Mouse (Mus musculus) midbrain, embryonic 11.5 days (tissue): ENCODE data around the gene Cltrn. TPM values are rescaled to one million over a fixed set of nuclear protein-coding genes. Genes with fewer than 3 reads are reported as not detected.

ENCODE experiments used
- ATAC-seq: fragments of 200-750 bp; cut with Nextera tagmentation; 2 replicates; pipeline ENCODE4 v1.8.0; 2017; ENCODE audit warnings: moderate TSS enrichment, moderate library complexity; ENCODE audit not compliant: low FRiP score
- DNase-seq: peaks from one replicate; pipeline ENCODE4 v3.0.0; 2015; ENCODE audit warnings: low spot score; ENCODE audit errors: missing footprints
- H3K27ac ChIP-seq: fragments of 300-500 bp; sonication (generic); 2 replicates; pipeline ENCODE4 v1.5.1; 2014; ENCODE audit warnings: low read depth, low read length
- H3K27me3 ChIP-seq: fragments of 300-500 bp; sonication (generic); 2 replicates; pipeline ENCODE4 v1.6.1; 2014; ENCODE audit warnings: mild to moderate bottlenecking, low read length, moderate library complexity, mixed read lengths; ENCODE audit not compliant: control insufficient read depth, insufficient read depth
- H3K36me3 ChIP-seq: fragments of 300-500 bp; sonication (generic); 2 replicates; pipeline ENCODE4 v1.6.1; 2014; ENCODE audit warnings: mild to moderate bottlenecking, low read length, moderate library complexity, mixed read lengths; ENCODE audit not compliant: control insufficient read depth, insufficient read depth
- H3K4me1 ChIP-seq: fragments of 300-500 bp; sonication (generic); 2 replicates; pipeline ENCODE4 v1.6.1; 2014; ENCODE audit warnings: low read length; ENCODE audit not compliant: control insufficient read depth, insufficient read depth
- H3K4me2 ChIP-seq: fragments of 300-500 bp; sonication (generic); 2 replicates; pipeline ENCODE4 v1.6.1; 2014; ENCODE audit warnings: mild to moderate bottlenecking, moderate library complexity
- H3K4me3 ChIP-seq: fragments of 300-500 bp; sonication (generic); 2 replicates; pipeline ENCODE4 v1.5.1; 2014; ENCODE audit warnings: low read depth, low read length
- H3K9ac ChIP-seq: fragments of 300-500 bp; sonication (generic); 2 replicates; pipeline ENCODE4 v1.6.1; 2014; ENCODE audit warnings: low read length
- H3K9me3 ChIP-seq: fragments of 300-500 bp; sonication (generic); 2 replicates; pipeline ENCODE4 v1.6.1; 2016; ENCODE audit warnings: low read length; ENCODE audit not compliant: control insufficient read depth
- WGBS: fragments of 180-500 bp; shearing (Covaris S2); extraction: QIAGEN DNeasy Blood & Tissue Kit; methylation state at CpG from one replicate; pipeline ENCODE4 v1.1.7; 2014; 5-methylcytosine and 5-hydroxymethylcytosine counted together
- polyA plus RNA-seq: library from polyadenylated mRNA; unstranded; fragments of >200 nt; fragmentation: Nextera tagmentation; extraction: Ambion mirVana; gene quantifications from 2 replicates; pipeline ENCODE4 v1.2.1, GENCODE M21; 2014

The Cltrn gene
- polyA plus RNA-seq, 1 experiment from 2014 or later, result not detected

DNA sequence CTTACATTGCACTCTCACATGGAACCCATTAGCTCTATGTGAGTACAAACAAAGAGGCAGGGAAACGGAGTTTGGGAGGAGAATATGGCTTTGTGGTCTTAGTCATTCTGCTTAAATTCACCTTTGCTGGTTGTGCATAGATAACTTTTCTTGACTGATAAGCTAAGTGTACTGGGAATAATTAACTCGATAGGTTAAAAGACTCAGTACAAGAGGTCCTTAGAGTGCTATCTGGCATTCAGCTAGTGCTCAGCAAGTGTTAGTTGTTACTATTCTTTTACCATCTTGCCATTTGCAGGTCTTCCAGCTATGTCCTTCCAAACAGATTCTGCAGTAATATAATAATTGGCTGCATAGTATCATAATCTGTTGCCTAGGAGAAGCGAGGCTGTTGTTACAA, 22.5 kb downstream of the Cltrn start:
- no peaks in the 10 kb centered on the region for H3K36me3 ChIP-seq
- DNase-seq (no peak), ATAC-seq (no peak)
- H3K27me3 ChIP-seq, result no peaks in the 10 kb centered on the region; the same call in 1 of the 2 replicates
- no peak overlapping the region for H3K4me3 ChIP-seq
- H3K4me1 ChIP-seq, result no peaks in the 10 kb centered on the region
- H3K9ac ChIP-seq, result no peak overlapping the region
- no peaks in the 10 kb centered on the region for H3K9me3 ChIP-seq
- no peak overlapping the region for H3K27ac ChIP-seq
- H3K4me2 ChIP-seq, result no peak overlapping the region
- 76% methylated on average over 3 of the region's 3 CpGs for WGBS

DNA sequence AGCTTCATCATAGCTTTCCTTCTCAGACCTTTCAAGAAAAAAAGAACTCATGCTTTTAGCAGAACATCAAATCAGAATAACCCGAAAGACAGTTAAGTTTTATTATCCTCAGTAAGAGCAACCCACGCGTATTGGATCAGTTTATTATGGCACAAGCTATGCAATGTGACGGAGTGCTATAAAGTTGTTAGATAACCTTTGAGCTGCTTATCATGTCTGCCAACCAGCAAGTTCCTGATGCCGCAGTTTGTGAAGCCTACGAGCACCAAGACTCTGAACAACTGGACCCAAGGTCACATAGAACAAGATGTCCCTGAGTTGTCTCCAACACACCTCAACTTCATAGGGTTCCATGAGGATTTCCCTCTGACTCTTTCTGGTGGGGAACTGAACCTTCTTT, 25.1 kb downstream of the Cltrn start:
- WGBS, result 93% methylated on average over 6 of the region's 6 CpGs
- H3K27ac ChIP-seq, result no peak overlapping the region
- H3K9me3 ChIP-seq, result no peaks in the 10 kb centered on the region
- no peak overlapping the region for H3K4me2 ChIP-seq
- DNase-seq (no peak), ATAC-seq (no peak)
- H3K4me3 ChIP-seq, result no peak overlapping the region
- no peaks in the 10 kb centered on the region; the same call in 1 of the 2 replicates for H3K27me3 ChIP-seq
- no peaks in the 10 kb centered on the region for H3K36me3 ChIP-seq
- no peak overlapping the region for H3K9ac ChIP-seq
- H3K4me1 ChIP-seq, result no peaks in the 10 kb centered on the region

DNA sequence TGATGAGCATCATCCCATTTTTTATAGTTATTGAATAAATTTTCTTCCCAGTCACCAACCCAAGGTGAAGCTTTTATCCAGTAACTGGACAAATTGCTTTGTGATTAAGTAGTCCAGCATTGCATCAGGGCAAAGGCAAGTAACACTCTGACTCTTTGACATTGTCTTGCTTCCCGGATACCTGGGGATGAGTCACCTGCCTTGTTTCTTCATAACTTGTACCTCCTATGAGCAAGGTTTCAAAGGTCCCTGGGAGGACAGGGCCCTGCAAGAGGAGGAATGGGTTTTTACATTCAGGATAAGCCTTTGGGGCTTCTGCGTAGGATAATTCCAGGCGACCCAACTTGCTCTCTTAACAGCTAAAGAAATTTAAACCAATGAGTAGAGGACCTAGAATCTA, 35.3 kb downstream of the Cltrn start:
- Histone ChIP-seq H3K27ac (no peak overlapping the region), H3K36me3 (no peaks in the 10 kb centered on the region), H3K9ac (no peak overlapping the region), H3K27me3 (peaks cover 3% of the 10 kb centered on the region; the same call in 1 of the 2 replicates), H3K9me3 (no peaks in the 10 kb centered on the region), H3K4me1 (no peaks in the 10 kb centered on the region), H3K4me2 (no peak overlapping the region), H3K4me3 (no peak overlapping the region)
- 92% methylated on average over 3 of the region's 3 CpGs for WGBS
- no peak for DNase-seq
- ATAC-seq, result no peak

DNA sequence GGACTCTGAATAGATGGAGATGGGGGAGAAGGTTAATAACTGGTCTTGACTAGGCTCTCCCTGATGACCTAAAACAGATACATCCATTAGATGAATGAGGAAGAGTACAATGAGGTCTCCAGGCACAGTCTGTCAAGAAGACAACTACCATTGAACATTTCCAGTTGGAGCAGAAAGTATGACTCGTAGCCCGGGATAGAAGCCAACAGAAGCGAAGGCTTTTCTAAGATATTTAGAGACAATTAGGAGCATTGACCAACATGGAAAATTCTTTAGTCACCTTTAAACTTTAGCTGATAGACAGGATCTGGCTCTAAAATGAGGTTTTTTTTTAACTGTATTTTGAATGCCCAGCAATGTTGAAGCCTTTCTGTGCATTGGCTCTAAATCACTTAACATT, 44.9 kb downstream of the Cltrn start:
- Histone ChIP-seq H3K36me3 (no peaks in the 10 kb centered on the region), H3K4me2 (no peak overlapping the region), H3K27ac (no peak overlapping the region), H3K9ac (no peak overlapping the region), H3K9me3 (no peaks in the 10 kb centered on the region), H3K27me3 (peaks cover 4% of the 10 kb centered on the region; the same call in 1 of the 2 replicates), H3K4me1 (no peaks in the 10 kb centered on the region), H3K4me3 (no peak overlapping the region)
- ATAC-seq (no peak), DNase-seq (no peak)
- WGBS, result 94% methylated on average over 3 of the region's 3 CpGs

DNA sequence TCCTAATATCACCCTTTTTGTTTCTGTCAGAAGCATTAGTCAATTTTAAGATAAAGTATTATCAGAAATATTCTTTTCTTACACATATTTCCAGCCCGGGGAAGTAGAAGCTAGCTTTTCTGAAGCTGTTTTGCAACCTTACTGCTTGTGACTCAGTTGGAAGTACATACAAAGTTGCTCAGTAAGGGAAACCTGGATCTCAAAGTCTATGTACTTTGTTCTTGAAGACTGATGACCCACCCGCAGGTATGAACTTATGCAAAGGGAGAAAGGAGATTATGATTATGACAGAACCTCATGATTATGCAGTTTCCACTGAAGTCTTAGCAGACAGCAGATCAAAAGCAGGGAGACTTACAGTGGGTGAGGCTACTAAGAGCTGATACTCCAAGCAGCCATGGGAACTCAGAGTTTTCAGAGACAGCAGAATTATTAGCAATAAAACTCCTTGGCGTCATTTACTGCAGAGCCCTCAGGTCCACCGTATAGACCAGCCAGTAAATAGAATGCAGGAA, 46.7 kb downstream of the Cltrn start:
- H3K36me3 ChIP-seq, result no peaks in the 10 kb centered on the region
- peaks cover 4% of the 10 kb centered on the region; the same call in 1 of the 2 replicates for H3K27me3 ChIP-seq
- DNase-seq (no peak), ATAC-seq (no peak)
- no peak overlapping the region for H3K9ac ChIP-seq
- no peaks in the 10 kb centered on the region for H3K9me3 ChIP-seq
- no peak overlapping the region for H3K27ac ChIP-seq
- 93% methylated on average over 4 of the region's 4 CpGs for WGBS
- no peak overlapping the region for H3K4me2 ChIP-seq
- no peak overlapping the region for H3K4me3 ChIP-seq
- H3K4me1 ChIP-seq, result no peaks in the 10 kb centered on the region

DNA sequence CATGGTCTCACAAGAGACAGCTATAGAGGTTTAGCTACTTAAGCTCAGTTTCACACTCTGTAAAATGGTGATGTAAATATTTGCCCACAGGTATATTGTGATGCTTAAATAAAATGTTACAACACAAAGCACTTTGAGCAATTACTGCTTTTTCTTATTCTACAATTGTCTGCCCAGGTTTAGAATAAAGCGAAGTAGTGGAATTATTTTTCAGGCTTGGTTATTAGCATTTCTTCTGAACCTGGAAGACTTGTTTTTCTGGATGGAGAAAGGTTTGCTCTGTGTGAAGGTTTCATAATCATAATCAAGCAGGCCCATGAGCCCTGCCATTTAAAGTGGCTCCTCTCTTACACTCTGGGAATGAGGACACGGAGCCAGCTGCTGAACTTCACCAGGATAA, 50.4 kb downstream of the Cltrn start, which contains the start of gene Ace2:
Gene Ace2 (plus strand): TSS at position 301 of the 400 bp plus-strand sequence.
- 96% methylated on average over 2 of the region's 2 CpGs for WGBS
- no peak for DNase-seq
- H3K27me3 ChIP-seq, result peaks cover 8% of the 10 kb centered on the region; the same call in 1 of the 2 replicates
- H3K9me3 ChIP-seq, result no peaks in the 10 kb centered on the region
- no peak within 1 kb of the TSS for H3K27ac ChIP-seq
- H3K4me1 ChIP-seq, result no peaks in the 10 kb centered on the region
- no peak within 1 kb of the TSS for H3K4me3 ChIP-seq
- H3K4me2 ChIP-seq, result no peak within 1 kb of the TSS
- H3K9ac ChIP-seq, result no peak within 1 kb of the TSS
- no peaks in the 10 kb centered on the region for H3K36me3 ChIP-seq
- no peak for ATAC-seq

DNA sequence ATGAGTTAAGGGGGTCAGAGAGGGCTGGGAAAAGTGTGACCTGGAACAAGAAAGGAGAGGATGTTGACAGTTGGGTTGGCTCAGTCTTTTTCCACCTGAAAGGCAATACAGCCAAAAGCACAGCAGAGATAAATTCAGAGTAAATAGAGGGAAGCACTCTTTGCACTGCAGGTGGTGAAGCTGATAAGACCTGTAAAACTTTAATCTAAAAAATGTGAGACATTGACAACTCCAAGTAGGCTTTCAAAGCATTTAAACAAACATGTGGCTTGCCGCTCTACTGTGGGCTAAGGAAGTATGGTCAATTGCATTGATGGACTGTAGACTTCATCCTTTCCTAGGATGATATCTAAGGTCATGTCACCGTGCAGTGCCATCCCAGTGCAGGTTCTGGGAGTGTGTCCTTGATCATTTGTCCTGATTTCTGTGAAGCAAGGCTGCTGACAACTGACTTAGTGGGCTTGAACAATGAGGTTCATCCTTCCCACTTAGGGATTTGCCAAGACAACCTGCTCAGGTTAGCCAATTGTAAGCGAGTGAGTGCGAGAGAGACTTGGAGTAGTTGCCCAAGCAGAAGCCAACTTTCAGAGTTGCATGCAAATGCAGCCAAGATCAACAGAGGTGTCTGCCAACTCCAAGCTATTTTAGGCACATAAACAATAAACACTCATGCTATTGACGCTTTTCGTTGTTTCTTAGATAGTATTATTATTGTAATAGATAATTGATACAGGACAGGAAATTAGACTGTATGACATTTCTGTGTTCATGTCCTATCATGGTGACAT, 57.0 kb downstream of the Cltrn start:
- 85% methylated on average over 6 of the region's 6 CpGs for WGBS

DNA sequence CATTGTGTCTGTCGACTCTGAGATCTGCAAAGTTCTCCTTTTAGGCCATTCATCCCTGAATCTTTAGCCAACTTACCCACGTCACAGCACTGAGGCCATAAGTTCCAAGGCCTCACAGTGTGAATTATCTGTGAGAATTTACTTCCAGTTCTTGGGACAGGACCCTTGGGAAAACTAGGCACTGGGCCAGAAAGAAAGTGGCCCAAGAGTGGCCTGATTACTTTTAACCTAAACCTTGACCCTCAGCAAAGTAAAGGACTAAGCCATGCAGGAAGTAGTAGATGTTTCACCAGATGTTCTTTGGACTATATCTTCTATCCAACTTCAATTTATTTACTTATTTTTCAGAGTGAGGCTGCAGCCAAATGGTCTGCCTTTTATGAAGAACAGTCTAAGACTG, 64.1 kb downstream of the Cltrn start:
- Histone ChIP-seq H3K9ac (no peak overlapping the region), H3K27ac (no peak overlapping the region), H3K4me1 (no peaks in the 10 kb centered on the region), H3K4me2 (no peak overlapping the region), H3K4me3 (no peak overlapping the region), H3K36me3 (no peaks in the 10 kb centered on the region), H3K27me3 (no peaks in the 10 kb centered on the region; the same call in none of the 2 replicates), H3K9me3 (no peaks in the 10 kb centered on the region)
- 69% methylated on average over 2 of the region's 2 CpGs for WGBS
- no peak for ATAC-seq
- DNase-seq, result no peak

More for the DNA sequence above, 57.0 kb downstream of the Cltrn start:
- H3K4me3 ChIP-seq, result no peak overlapping the region
- no peak overlapping the region for H3K27ac ChIP-seq
- H3K9ac ChIP-seq, result no peak overlapping the region
- H3K9me3 ChIP-seq, result no peaks in the 10 kb centered on the region
- H3K36me3 ChIP-seq, result no peaks in the 10 kb centered on the region
- no peak for DNase-seq
- ATAC-seq, result no peak
- no peak overlapping the region for H3K4me2 ChIP-seq
- H3K4me1 ChIP-seq, result no peaks in the 10 kb centered on the region
- H3K27me3 ChIP-seq, result peaks cover 3% of the 10 kb centered on the region; the same call in 1 of the 2 replicates

DNA sequence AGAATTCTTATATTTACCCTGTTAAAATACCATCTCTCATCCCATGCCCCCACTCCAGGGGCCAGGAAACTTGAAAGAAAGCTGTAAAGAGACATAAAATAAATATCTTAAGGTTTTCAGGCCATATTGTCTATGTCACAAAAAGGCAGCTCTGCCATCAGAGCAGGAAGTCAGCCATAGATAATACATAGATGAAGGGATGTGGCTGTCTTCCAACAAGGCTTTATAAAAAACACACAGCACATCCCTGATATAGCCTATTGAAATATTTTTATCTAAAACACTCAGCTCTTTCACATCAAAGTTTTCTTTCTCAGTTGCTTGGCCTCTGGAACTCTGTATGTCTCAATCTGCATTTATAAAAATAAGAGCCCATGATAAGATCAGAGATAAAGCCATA, 65.0 kb downstream of the Cltrn start:
- no peak for ATAC-seq
- H3K9me3 ChIP-seq, result no peaks in the 10 kb centered on the region
- no peak overlapping the region for H3K4me3 ChIP-seq
- no peaks in the 10 kb centered on the region for H3K36me3 ChIP-seq
- no peak overlapping the region for H3K27ac ChIP-seq
- DNase-seq, result no peak
- H3K4me1 ChIP-seq, result no peaks in the 10 kb centered on the region
- no peaks in the 10 kb centered on the region; the same call in none of the 2 replicates for H3K27me3 ChIP-seq
- no peak overlapping the region for H3K4me2 ChIP-seq
- H3K9ac ChIP-seq, result no peak overlapping the region
